Mouse (Mus musculus) lung, adult 2 months (tissue): Measurements from ENCODE around the gene Calhm5.

Experiments used
- CTCF ChIP-seq: fragments of 200-500 bp; IDR thresholded peaks from 2 replicates; pipeline ENCODE4 v1.5.1; 2011; ENCODE audit warnings: mild to moderate bottlenecking, low read length, control low read depth; ENCODE audit not compliant: insufficient read depth
- POLR2A ChIP-seq: fragments of 200-500 bp; IDR thresholded peaks from 2 replicates; pipeline ENCODE4 v1.6.1; 2011; ENCODE audit warnings: low read depth, mild to moderate bottlenecking, control low read depth, low read length, borderline replicate concordance; ENCODE audit errors: extremely low read depth

GRCm38 (mm10) chr10:34088515-34088914 is 7.8 kb downstream of the Calhm5 start:
- no peak for TF ChIP-seq CTCF
- TF ChIP-seq POLR2A = no peak
